17 mouse cellular contexts compared by ENCODE assay signal in genomic region chr11:72683402-72683801, GRCm38 (mm10).
"Had no signal": no experiment of that assay in that cellular context is flagged by ENCODE, and none has a peak within 500 bp of the region (broad histone marks: within the 10 kb centered on the region; RNA-seq: fewer than 3 reads in every experiment).

No protein-coding gene starts in this region.

- ATAC-seq: lung, postnatal 0 days; midbrain, embryonic 13.5 days; midbrain, embryonic 15.5 days had no signal

- H3K9ac ChIP-seq: lung, embryonic 15.5 days; midbrain, embryonic 13.5 days; midbrain, embryonic 15.5 days; neural tube, embryonic 12.5 days had no signal

- H3K4me2 ChIP-seq: lung, embryonic 15.5 days; midbrain, embryonic 11.5 days; midbrain, embryonic 13.5 days; midbrain, embryonic 15.5 days; neural tube, embryonic 12.5 days had no signal

- H3K9me3 ChIP-seq: lung, embryonic 15.5 days; megakaryocyte, embryonic 14.5 days; midbrain, embryonic 13.5 days; midbrain, embryonic 15.5 days; neural tube, embryonic 12.5 days had no signal

- H3K27ac ChIP-seq: lung, embryonic 15.5 days; macrophage; midbrain, embryonic 13.5 days; midbrain, embryonic 15.5 days; neural tube, embryonic 12.5 days had no signal

- H3K27me3 ChIP-seq: lung, embryonic 15.5 days; megakaryocyte, embryonic 14.5 days; midbrain, embryonic 13.5 days; midbrain, embryonic 15.5 days; neural tube, embryonic 12.5 days had no signal

- DNase-seq: lung, adult 2 months; lung, postnatal 14 days; lung, postnatal 36 days; right cerebral cortex, postnatal 14 days; right cerebral cortex, postnatal 4 days; spleen, adult 18-20 months; thymus, adult 18-20 months; thymus, postnatal 14 days; thymus, postnatal 36 days had no signal

- H3K4me1 ChIP-seq: midbrain, embryonic 13.5 days; midbrain, embryonic 15.5 days; neural tube, embryonic 12.5 days had no signal

- H3K4me3 ChIP-seq: lung, embryonic 15.5 days; megakaryocyte, embryonic 14.5 days; midbrain, embryonic 13.5 days; midbrain, embryonic 15.5 days; neural tube, embryonic 12.5 days had no signal
